Mouse (Mus musculus) limb, embryonic 14.5 days (tissue): ENCODE data around the gene Hes1. TPM values are rescaled to one million over a fixed set of nuclear protein-coding genes. Genes with fewer than 3 reads are reported as not detected.

Experiments
- ATAC-seq: fragments of 200-750 bp; cut with Nextera tagmentation; 2 replicates; pipeline ENCODE4 v1.8.0; 2017; ENCODE audit warnings: low read depth, moderate number of reproducible peaks, moderate TSS enrichment; ENCODE audit not compliant: low FRiP score
- DNase-seq: peaks from one replicate; pipeline ENCODE4 v3.0.0-alpha.2; 2015; ENCODE audit warnings: low spot score
- H3K27ac ChIP-seq: fragments of 300-500 bp; sonication (generic); replicated peaks from 2 replicates; pipeline ENCODE4 v1.5.1; 2014; ENCODE audit warnings: low read depth, mild to moderate bottlenecking, low read length, moderate library complexity, mixed read lengths
- H3K27me3 ChIP-seq: fragments of 300-500 bp; sonication (generic); 2 replicates; pipeline ENCODE4 v1.6.1; 2014; ENCODE audit warnings: low read length, mixed read lengths; ENCODE audit not compliant: control insufficient read depth, insufficient read depth
- H3K36me3 ChIP-seq: fragments of 300-500 bp; sonication (generic); 2 replicates; pipeline ENCODE4 v1.6.1; 2014; ENCODE audit warnings: mild to moderate bottlenecking, low read length, moderate library complexity, mixed read lengths; ENCODE audit not compliant: control insufficient read depth, insufficient read depth
- H3K4me1 ChIP-seq: fragments of 300-500 bp; sonication (generic); 2 replicates; pipeline ENCODE4 v1.6.1; 2014; ENCODE audit warnings: antibody characterized with exemption, low read length, mixed read lengths; ENCODE audit not compliant: control insufficient read depth, insufficient read depth
- H3K4me2 ChIP-seq: fragments of 300-500 bp; sonication (generic); replicated peaks from 2 replicates; pipeline ENCODE4 v1.6.1; 2014; ENCODE audit warnings: low read depth, mild to moderate bottlenecking, low read length, moderate library complexity; ENCODE audit not compliant: severe bottlenecking
- H3K4me3 ChIP-seq: fragments of 300-500 bp; sonication (generic); replicated peaks from 2 replicates; pipeline ENCODE4 v1.5.1; 2014; ENCODE audit warnings: low read length
- H3K9ac ChIP-seq: fragments of 300-500 bp; sonication (generic); 2 replicates; pipeline ENCODE4 v1.6.1; 2014; ENCODE audit warnings: mild to moderate bottlenecking, low read depth, low read length, moderate library complexity; ENCODE audit not compliant: severe bottlenecking
- H3K9me3 ChIP-seq: fragments of 300-500 bp; sonication (generic); 2 replicates; pipeline ENCODE4 v1.6.1; 2016; ENCODE audit warnings: low read length; ENCODE audit not compliant: control insufficient read depth
- POLR2A ChIP-seq: fragments of 200-500 bp; IDR thresholded peaks from 2 replicates; pipeline ENCODE4 v1.8.0; 2012; ENCODE audit warnings: inconsistent platforms, mild to moderate bottlenecking, moderate library complexity, borderline replicate concordance; ENCODE audit not compliant: insufficient read depth, insufficient read length; ENCODE audit errors: extremely low read depth
- WGBS: fragments of 180-500 bp; shearing (Covaris S2); extraction: QIAGEN DNeasy Blood & Tissue Kit; methylation state at CpG from one replicate; pipeline ENCODE4 v1.1.7; 2014; 5-methylcytosine and 5-hydroxymethylcytosine counted together
- polyA plus RNA-seq, 2 experiments: library from polyadenylated mRNA; depleted of rRNA in 1 of 2; stranded (reverse) in 1 of 2; unstranded in 1 of 2; fragments of >200 nt; fragmentation: Nextera tagmentation in 1 of 2; extraction: Ambion mirVana in 1 of 2; gene quantifications; 2 replicates each; pipeline versions ENCODE4 v1.2.1 to v1.2.3; 2012 to 2014

Hes1 gene
- polyA plus RNA-seq, 2 experiments = 71.9 to 143 TPM

DNA sequence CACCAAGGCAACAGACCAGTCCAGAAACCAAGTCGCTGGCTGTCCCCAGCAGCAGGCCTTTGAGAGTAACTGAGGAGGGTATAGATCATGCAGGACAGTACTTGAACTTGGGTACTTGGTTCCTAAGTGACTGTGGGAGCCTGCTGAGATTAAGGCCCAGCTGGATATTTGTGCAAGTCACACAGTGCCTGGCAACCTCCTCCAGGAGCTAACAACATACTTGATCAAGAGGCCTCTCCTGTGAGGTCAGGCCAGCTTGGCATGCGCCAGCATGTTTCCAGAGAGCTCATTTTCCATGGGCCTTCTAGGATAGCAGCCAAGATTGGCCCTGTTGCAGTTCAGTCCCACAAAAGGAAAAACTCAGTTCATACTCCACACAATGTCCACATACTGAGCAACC is 7.3 kb upstream of the Hes1 start:
- no peaks in the 10 kb centered on the region for H3K36me3 ChIP-seq
- H3K4me1 ChIP-seq = peaks cover 39% of the 10 kb centered on the region
- no peak for DNase-seq
- no peak for TF ChIP-seq POLR2A
- H3K4me2 ChIP-seq = no peak overlapping the region
- no peaks in the 10 kb centered on the region for H3K9me3 ChIP-seq
- H3K27ac ChIP-seq = peak overlapping the region; percentile 26; the same call in 1 of the 2 replicates
- H3K9ac ChIP-seq = no peak overlapping the region
- WGBS = 80% methylated on average over 2 of the region's 2 CpGs
- H3K4me3 ChIP-seq = no peak overlapping the region
- H3K27me3 ChIP-seq = no peaks in the 10 kb centered on the region
- ATAC-seq = no peak

DNA sequence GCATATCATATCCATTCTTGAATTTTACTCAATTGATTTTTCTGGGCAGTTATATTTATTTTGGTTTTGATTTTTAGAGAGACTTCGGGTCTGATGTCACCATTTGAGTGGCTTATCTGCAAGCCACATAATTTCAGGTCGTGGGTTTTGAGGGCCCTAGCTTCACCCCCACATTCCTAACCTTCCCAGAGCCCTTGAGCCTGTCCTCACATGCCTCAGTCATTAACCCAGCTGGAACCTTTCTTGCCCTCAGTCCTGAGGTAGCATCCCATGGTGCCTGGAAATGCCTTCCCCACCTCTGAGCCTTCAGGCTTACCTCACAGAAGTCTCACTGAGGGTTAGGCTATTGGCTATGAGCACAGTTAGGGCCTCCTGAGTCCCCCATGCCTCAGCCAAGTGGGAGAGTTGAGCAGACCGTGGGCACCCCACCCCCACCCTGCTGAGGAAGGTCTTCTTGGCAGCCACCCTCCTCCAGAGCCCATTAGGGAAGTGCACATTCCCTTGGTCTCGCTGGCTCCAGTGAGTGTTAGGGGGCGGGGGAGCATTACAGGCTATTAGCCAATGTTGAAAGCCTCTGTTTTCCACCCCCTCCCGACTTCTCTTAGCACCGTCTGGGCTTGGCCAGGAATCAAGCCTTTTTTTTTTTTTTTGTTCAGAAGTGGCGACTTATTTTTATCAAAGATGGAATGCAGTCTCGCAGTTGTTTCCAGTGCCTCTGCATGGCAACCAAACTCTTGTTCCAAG is 5.0 kb upstream of the Hes1 start:
- peaks cover 50% of the 10 kb centered on the region for H3K4me1 ChIP-seq
- WGBS = 12% methylated on average over 9 of the region's 9 CpGs
- 0 out of 2 replicates have a peak overlapping the region, but pooled peaks have one; percentile 4 for H3K27ac ChIP-seq

DNA sequence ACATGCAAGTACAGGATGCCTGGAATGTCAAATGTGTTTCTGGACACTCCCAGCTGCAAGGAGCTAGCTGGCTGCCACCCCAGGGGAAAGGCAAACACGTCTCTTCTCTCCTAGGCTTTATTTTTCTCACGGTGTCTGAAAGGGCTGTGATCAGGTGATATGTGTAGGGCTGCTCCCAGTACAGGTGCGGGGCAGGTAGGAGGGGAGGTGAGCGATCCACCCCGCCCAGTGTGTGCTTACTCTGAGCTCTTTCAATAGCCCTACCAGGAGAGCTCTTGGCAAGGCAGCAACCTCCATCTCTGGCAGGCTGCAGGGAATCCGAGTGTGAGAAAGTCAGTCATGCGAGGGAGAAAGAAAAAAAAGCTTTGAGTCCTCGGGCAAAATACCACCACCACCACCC is 3.8 kb upstream of the Hes1 start:
- H3K4me2 ChIP-seq = no peak overlapping the region
- H3K9ac ChIP-seq = no peak overlapping the region
- no peak for ATAC-seq

More for the DNA sequence above, 5.0 kb upstream of the Hes1 start:
- Histone ChIP-seq H3K36me3 (no peaks in the 10 kb centered on the region), H3K9ac (no peak overlapping the region), H3K4me3 (no peak overlapping the region), H3K27me3 (no peaks in the 10 kb centered on the region), H3K9me3 (no peaks in the 10 kb centered on the region), H3K4me2 (no peak overlapping the region; the same call in 1 of the 2 replicates)
- ATAC-seq (peak; percentile 46), DNase-seq (peak; percentile 91)
- TF ChIP-seq POLR2A = no peak

DNA sequence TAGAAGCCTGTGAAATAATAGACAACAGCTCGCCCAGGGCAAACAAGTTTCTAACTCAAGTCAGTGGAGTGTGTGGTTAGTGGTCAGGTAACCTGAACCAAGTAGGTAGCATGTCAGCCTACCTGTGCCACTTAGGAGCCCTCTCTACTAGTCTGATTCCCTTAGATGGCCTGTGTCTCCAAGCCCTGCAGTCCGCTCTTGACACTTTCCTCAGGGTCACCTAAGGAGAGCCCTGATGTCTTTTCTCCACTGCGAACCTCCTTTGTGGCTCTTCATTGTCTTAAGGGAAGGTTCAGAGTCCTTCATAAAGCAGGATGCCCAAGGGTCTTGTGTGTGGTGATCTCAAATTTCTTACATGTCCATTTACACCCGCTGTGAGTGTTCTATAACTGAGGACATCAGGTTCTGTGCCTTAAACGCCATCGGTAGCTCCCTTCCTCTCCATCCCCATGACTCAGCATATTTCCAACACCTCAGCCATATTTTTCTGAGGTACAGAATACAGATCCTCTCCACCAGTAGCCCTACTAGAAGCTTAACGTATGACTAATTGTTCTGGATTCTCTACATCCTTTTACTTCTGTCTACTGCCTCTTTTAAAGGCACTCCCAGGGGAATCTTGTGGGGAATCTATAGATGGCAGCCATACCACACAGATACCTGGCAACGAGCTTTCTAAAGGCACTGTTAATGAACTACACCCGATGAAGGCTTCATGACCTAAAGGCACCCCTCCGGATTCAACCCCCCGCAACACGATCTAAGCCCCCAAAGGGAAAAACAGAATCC is 1.7 kb upstream of the Hes1 start:
- WGBS = 24% methylated on average over 12 of the region's 12 CpGs
- H3K9ac ChIP-seq = peak overlapping the region; percentile 84
- no peaks in the 10 kb centered on the region for H3K27me3 ChIP-seq
- ATAC-seq (no peak), DNase-seq (no peak)
- 0 out of 2 replicates have a peak overlapping the region, but pooled peaks have one; percentile 94 for H3K27ac ChIP-seq
- peak overlapping the region; percentile 64 for H3K4me3 ChIP-seq
- TF ChIP-seq POLR2A = no peak
- H3K9me3 ChIP-seq = no peaks in the 10 kb centered on the region
- peaks cover 7% of the 10 kb centered on the region for H3K36me3 ChIP-seq
- H3K4me1 ChIP-seq = peaks cover 49% of the 10 kb centered on the region
- H3K4me2 ChIP-seq = peak overlapping the region; percentile 90

More for the DNA sequence above, 3.8 kb upstream of the Hes1 start:
- no peaks in the 10 kb centered on the region for H3K9me3 ChIP-seq
- H3K4me3 ChIP-seq = no peak overlapping the region
- H3K27ac ChIP-seq = no peak overlapping the region
- no peak for DNase-seq
- H3K27me3 ChIP-seq = no peaks in the 10 kb centered on the region
- no peaks in the 10 kb centered on the region for H3K36me3 ChIP-seq
- peaks cover 53% of the 10 kb centered on the region for H3K4me1 ChIP-seq
- TF ChIP-seq POLR2A = no peak
- 7% methylated on average over 8 of the region's 8 CpGs for WGBS

GRCm38 (mm10) chr16:30063121-30063881 is 883 bp upstream of the Hes1 start:
- peak overlapping the region; percentile 64 for H3K4me3 ChIP-seq
- DNase-seq (peak; percentile 66), ATAC-seq (peak; percentile 23)
- WGBS = 1% methylated on average over 27 of the region's 82 CpGs
- H3K4me2 ChIP-seq = peak overlapping the region; percentile 90
- peaks cover 7% of the 10 kb centered on the region for H3K36me3 ChIP-seq
- peaks cover 49% of the 10 kb centered on the region for H3K4me1 ChIP-seq
- peak overlapping the region; percentile 84 for H3K9ac ChIP-seq
- no peaks in the 10 kb centered on the region for H3K9me3 ChIP-seq
- TF ChIP-seq POLR2A = no peak
- peak overlapping the region; percentile 94 for H3K27ac ChIP-seq
- no peaks in the 10 kb centered on the region for H3K27me3 ChIP-seq
